Mouse (Mus musculus) C2C12 (cell line): Measurements from ENCODE around the gene Metap1d. TPM values are rescaled to one million over a fixed set of nuclear protein-coding genes. Genes with fewer than 3 reads are reported as not detected.

Source experiments
- H3K27me3 ChIP-seq: one replicate; pipeline ENCODE4 v1.6.1; 2011; ENCODE audit not compliant: control insufficient read depth, insufficient read depth, insufficient read length
- H3K36me3 ChIP-seq: one replicate; pipeline ENCODE4 v1.6.1; 2011; ENCODE audit not compliant: control insufficient read depth, insufficient read depth
- H3K4me3 ChIP-seq: one replicate; pipeline ENCODE4 v1.5.1; 2011; ENCODE audit warnings: mild to moderate bottlenecking, control low read depth; ENCODE audit not compliant: poor library complexity, insufficient read depth, severe bottlenecking
- H3K79me2 ChIP-seq: one replicate; pipeline ENCODE4 v1.6.1; 2011; ENCODE audit not compliant: control insufficient read depth, insufficient read depth
- H3K79me3 ChIP-seq: one replicate; pipeline ENCODE4 v1.6.1; 2011; ENCODE audit warnings: low read depth, control low read depth
- H3ac ChIP-seq: one replicate; pipeline ENCODE3; 2011; ENCODE audit warnings: low read depth; ENCODE audit not compliant: control insufficient read depth, insufficient read length
- CEBPB ChIP-seq: IDR thresholded peaks from one replicate; pipeline ENCODE4 v1.6.1; 2011; ENCODE audit warnings: low read depth, mild to moderate bottlenecking, control low read depth, moderate library complexity
- CTCF ChIP-seq: IDR thresholded peaks from one replicate; pipeline ENCODE4 v1.5.1; 2011; ENCODE audit not compliant: control insufficient read depth, insufficient read depth, insufficient read length
- FOSL1 ChIP-seq: IDR thresholded peaks from one replicate; pipeline ENCODE4 v1.8.0; 2011; ENCODE audit warnings: mild to moderate bottlenecking, low read length; ENCODE audit not compliant: poor library complexity, insufficient read depth, severe bottlenecking
- MAX ChIP-seq: IDR thresholded peaks from one replicate; pipeline ENCODE4 v1.6.1; 2011; ENCODE audit warnings: mild to moderate bottlenecking, control low read depth
- MYOD1 ChIP-seq: IDR thresholded peaks from one replicate; pipeline ENCODE4 v1.6.1; 2011; ENCODE audit warnings: low read depth; ENCODE audit not compliant: control insufficient read depth, insufficient read length
- MYOG ChIP-seq: IDR thresholded peaks from one replicate; pipeline ENCODE4 v1.6.1; 2011; ENCODE audit not compliant: control insufficient read depth, insufficient read length; ENCODE audit errors: extremely low read depth
- USF1 ChIP-seq: IDR thresholded peaks from one replicate; pipeline ENCODE4 v1.6.1; 2011; ENCODE audit warnings: low read depth, mild to moderate bottlenecking, control low read depth, moderate library complexity
- polyA plus RNA-seq: library from polyadenylated mRNA; unstranded; fragments of >200 nt; fragmentation: generic; extraction: Trizol; gene quantifications from one replicate; pipeline ENCODE4 v1.2.1, GENCODE M21; 2012; ENCODE audit warnings: missing spikeins

The Metap1d gene
- polyA plus RNA-seq, 1 experiment: 10.2 TPM

DNA sequence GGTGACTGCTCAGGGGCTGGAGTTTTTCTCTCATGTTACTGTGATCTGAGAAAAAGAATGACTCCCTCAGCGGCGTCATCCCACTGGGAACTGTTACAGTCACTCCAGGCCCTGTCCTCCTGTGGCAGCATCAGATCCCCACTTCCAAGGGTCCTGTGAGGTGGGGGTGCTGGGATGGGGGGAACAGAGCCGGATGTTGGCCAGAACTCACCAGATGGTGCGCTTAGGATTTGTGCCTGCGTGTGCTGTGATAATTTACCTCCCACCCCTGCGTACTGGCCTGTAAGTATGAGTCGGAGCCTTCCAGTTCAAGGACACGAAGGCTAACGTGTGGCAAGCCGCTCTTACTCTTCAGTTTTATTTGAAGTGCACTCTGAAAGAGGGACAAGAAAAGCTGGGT, 22.2 kb downstream of the Metap1d start:
- no peaks in the 10 kb centered on the region for H3K79me2 ChIP-seq
- no peak for TF ChIP-seq FOSL1
- no peaks in the 10 kb centered on the region for H3K36me3 ChIP-seq
- no peaks in the 10 kb centered on the region for H3K79me3 ChIP-seq
- no peaks in the 10 kb centered on the region for H3K27me3 ChIP-seq
- H3K4me3 ChIP-seq: no peak overlapping the region
- no peak overlapping the region for H3ac ChIP-seq

- no peaks in the 10 kb centered on the region for H3K79me3 ChIP-seq
- H3K4me3 ChIP-seq: no peak overlapping the region
- H3ac ChIP-seq: no peak overlapping the region
- H3K36me3 ChIP-seq: no peaks in the 10 kb centered on the region
- TF ChIP-seq MYOD1: no peak
- no peak for TF ChIP-seq CEBPB
- TF ChIP-seq USF1: no peak
- TF ChIP-seq MAX: no peak
- TF ChIP-seq FOSL1: no peak
- TF ChIP-seq CTCF: no peak
- TF ChIP-seq MYOG: no peak
- H3K27me3 ChIP-seq: no peaks in the 10 kb centered on the region
- H3K79me2 ChIP-seq: no peaks in the 10 kb centered on the region
Measured at GRCm38 (mm10) chr2:71475760-71476159, 22.7 kb downstream of the Metap1d start.

DNA sequence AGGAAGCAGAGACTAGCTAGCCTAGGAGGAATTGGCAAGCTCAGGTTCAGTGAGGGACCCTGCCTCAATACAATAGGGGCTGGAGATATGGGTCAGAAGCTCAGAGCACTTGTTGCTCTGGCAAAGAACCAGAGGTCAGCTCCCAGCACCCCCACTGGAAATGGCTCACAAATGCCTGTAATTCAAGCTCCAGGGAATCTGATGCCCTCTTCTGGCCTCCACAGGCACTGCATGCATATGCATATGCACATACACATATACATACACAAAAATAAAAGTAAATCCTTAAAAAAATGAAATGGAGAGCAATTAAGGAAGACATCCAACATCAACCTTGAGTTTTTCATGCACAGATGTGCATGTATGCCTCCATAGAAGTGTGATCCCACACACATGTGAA, 24.7 kb downstream of the Metap1d start:
- Histone ChIP-seq H3K36me3 (no peaks in the 10 kb centered on the region), H3K4me3 (no peak overlapping the region), H3ac (no peak overlapping the region), H3K79me2 (no peaks in the 10 kb centered on the region), H3K79me3 (no peaks in the 10 kb centered on the region), H3K27me3 (no peaks in the 10 kb centered on the region)
- no peak for TF ChIP-seq FOSL1
- TF ChIP-seq CTCF: no peak
- TF ChIP-seq MYOD1: no peak
- TF ChIP-seq USF1: no peak
- no peak for TF ChIP-seq CEBPB
- no peak for TF ChIP-seq MAX
- TF ChIP-seq MYOG: no peak

- H3K27me3 ChIP-seq: no peaks in the 10 kb centered on the region
- H3K4me3 ChIP-seq: no peak overlapping the region
- H3K36me3 ChIP-seq: no peaks in the 10 kb centered on the region
- TF ChIP-seq MYOG: no peak
- no peak for TF ChIP-seq CEBPB
- TF ChIP-seq MAX: no peak
- TF ChIP-seq USF1: no peak
- TF ChIP-seq CTCF: no peak
- TF ChIP-seq MYOD1: no peak
- TF ChIP-seq FOSL1: no peak
- no peaks in the 10 kb centered on the region for H3K79me2 ChIP-seq
- H3ac ChIP-seq: no peak overlapping the region
- no peaks in the 10 kb centered on the region for H3K79me3 ChIP-seq
Measured at GRCm38 (mm10) chr2:71479917-71480316, 26.8 kb downstream of the Metap1d start.

DNA sequence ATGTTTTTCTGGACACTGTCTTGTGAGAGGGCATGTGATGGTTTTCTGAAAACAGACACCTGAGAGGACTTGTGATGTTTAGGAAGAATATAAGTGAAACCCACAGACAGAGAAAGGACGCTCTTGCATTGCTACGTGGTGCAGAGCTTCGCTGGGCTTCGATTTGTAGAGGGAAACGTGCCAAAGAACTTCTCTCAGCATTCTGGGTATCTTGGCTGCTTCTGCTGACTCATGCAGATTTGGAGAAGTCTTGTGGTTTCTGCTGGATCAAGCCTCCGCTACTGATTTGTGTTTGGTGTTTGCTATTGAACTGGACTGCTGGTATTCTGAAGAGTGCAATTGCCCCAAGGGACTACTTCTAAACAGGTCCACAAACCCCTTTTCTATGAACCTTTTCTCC, 28.7 kb downstream of the Metap1d start:
- H3ac ChIP-seq: no peak overlapping the region
- H3K27me3 ChIP-seq: no peaks in the 10 kb centered on the region
- no peaks in the 10 kb centered on the region for H3K79me2 ChIP-seq
- TF ChIP-seq FOSL1 (no peak), MYOD1 (no peak), CTCF (no peak), MAX (no peak)
- H3K4me3 ChIP-seq: no peak overlapping the region
- no peaks in the 10 kb centered on the region for H3K79me3 ChIP-seq
- no peaks in the 10 kb centered on the region for H3K36me3 ChIP-seq

GRCm38 (mm10) chr2:71483046-71483716, 30.1 kb downstream of the Metap1d start:
- no peaks in the 10 kb centered on the region for H3K79me3 ChIP-seq
- H3K4me3 ChIP-seq: no peak overlapping the region
- no peak overlapping the region for H3ac ChIP-seq
- H3K36me3 ChIP-seq: no peaks in the 10 kb centered on the region
- no peaks in the 10 kb centered on the region for H3K79me2 ChIP-seq
- TF ChIP-seq CTCF: no peak
- no peak for TF ChIP-seq MYOD1
- no peaks in the 10 kb centered on the region for H3K27me3 ChIP-seq
